Mouse (Mus musculus) thymus, postnatal 25 days (tissue): ENCODE data around the gene Unc45a.

ENCODE experiments used
- DNase-seq: peaks from one replicate; pipeline ENCODE4 v3.0.0; 2022

The Unc45a gene

DNA sequence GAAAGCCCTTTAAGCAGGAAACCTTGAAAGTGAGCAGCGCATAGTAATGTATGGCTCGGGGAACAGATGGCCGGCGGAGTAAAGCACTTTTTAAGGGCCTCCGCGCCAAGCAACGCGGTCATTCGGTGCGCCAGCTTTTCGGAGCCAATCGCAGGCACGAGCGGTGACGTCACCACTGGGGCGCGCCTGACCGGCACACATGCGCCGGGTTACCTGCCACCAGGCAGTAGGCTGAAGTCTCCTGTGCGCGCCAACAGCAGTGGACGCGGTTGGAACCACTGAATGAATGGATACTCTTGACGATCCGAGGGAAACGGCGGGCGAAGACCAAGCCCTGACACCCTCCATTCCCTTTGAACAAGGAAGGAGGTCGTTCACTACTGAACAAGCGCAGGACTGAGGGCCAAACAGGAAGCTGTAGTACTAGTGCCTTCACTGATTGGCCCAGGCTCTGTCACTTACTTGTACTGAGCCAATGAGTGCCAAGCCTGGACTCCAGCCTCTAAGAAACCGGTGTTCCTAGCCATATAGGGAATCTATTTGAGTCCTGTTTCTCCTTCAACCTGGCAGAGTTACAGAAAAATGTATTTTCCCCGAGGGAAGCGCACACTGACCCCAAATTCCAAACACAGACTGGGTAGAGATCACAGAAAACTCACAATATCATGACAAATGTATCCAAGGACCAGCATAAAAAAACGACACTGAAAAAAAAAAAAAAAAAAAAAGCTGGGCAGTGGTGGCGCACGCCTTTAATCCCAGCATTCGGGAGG, 16.6 kb downstream of the Unc45a start, which contains the start of gene Rccd1:
Gene Rccd1, minus strand, starts transcription at position 412 of the 773 bp plus-strand sequence.
- DNase-seq, result peak; percentile 92

GRCm38 (mm10) chr7:80323336-80323735, 17.5 kb downstream of the Unc45a start:
- DNase-seq, result no peak

DNA sequence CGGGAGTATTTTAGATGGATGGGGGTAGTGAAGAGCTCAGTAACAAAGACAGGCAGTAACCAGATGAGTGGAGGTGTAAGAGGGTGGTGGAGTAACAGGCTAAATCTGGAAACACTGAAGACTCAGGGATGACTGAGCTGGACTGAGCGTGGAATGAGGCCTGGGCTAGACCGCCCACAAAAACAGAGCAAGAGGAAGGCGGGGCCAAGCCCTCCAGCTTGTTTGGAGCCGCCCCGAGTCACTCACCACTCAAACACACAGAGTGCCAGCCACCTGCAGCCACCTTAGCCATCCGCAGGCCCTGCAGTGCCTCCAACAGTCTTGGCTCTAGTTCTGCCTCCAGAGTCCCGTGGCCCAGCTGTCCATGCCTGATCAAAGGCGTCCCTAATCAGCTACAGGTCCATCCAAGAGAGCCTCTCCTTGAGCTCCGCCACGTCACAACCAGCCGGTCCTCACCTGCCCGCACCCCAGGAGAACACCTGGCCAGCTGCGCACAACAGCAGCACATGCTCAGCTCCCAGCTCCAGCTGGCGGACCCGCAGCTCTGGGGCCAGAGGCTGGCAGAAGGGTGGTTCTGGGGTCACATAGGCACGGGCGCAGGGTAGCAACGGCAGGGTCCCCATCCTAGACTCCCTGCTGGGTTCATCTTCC, 20.8 kb downstream of the Unc45a start:
- DNase-seq, result no peak

GRCm38 (mm10) chr7:80318670-80319069, 22.1 kb downstream of the Unc45a start:
- no peak for DNase-seq

DNA sequence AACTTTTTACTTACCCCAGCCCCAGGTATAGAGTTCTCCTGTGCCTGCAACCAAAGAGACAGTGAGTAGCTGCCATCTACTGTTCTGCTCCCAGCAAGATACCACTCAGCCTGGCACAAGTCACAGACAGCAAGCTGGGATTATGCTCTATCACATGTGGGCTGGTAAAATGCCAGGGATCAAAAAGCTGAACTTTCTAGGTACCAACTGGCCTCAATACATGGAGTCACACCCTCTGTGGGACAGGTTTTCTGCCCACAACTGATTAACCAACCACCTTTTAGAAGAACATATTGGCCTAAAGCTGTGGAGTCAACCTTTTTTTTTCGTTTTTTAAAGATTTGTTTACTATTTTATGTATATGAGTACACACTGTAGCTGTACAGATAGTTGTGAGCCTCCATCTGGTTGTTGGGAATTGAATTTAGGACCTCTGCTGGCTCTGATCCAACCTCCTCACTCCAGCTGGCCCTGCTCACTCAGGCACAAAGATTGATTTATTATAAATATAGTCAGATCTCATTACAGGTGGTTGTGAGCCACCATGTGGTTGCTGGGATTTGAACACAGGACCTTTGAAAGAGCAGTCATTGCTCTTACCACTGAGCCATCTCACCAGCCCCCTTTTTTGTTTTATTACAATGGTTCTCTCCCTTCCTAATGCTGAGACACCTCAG, 23.2 kb downstream of the Unc45a start:
- DNase-seq, result no peak

DNA sequence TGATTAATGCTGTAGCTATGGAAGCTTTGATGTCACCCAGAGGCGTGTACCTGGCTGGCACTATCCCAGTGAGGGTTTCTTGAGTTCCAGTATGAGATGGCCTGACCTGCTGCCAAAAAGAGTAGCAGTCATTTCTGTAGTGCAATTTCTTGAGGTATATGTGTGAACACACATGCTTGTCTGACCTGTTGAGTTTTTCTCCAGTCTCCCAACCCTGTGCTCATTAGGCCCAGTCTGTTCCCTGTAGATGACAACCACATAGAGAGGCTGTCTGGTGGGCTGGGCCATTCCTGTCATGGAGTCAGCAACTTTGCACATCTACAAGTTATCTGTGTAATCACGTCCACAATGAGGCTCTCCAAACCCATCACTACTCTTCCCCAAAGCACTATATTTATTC, 25.1 kb downstream of the Unc45a start:
- DNase-seq, result no peak

- DNase-seq, result no peak
Observed at GRCm38 (mm10) chr7:80310771-80311170, 30.0 kb downstream of the Unc45a start.

DNA sequence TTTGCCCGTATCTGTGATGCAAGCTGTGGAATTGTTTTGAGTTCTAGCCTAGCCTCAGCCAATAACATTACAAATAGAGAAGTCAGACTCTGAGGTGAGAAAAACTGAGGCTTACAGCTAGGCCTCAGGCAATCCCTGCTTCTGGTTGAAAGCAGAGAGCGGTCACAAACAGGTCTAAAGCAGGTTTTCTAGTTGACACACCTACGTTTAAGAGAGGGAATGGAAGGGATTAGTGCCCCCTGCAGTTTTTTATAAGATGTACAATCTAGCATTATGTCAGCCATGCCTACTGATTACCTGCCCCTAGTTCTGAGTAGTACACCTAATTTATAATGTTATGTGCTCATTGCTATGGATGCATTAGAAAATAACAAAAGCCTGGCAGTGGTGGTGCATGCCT, 33.0 kb downstream of the Unc45a start:
- DNase-seq, result no peak

DNA sequence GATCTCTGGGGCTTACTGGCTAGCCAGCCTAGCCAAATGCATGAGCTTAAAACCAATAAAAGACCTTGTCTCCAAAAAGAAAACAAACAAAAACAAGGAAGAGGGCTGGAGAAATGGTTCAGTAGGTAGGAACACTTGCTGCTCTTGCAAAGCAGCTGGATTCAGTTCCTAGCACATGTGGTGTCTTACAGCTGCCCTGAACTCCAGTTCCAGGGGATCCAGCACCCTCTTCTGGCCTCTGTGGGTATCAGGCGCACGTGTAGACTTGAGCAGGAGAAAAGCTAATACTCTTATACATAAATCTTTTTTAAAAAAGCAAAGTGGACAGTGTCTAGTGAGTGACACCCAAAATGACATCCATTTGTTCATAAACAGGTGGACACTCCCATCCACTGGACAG, 39.3 kb downstream of the Unc45a start:
- DNase-seq, result no peak

DNA sequence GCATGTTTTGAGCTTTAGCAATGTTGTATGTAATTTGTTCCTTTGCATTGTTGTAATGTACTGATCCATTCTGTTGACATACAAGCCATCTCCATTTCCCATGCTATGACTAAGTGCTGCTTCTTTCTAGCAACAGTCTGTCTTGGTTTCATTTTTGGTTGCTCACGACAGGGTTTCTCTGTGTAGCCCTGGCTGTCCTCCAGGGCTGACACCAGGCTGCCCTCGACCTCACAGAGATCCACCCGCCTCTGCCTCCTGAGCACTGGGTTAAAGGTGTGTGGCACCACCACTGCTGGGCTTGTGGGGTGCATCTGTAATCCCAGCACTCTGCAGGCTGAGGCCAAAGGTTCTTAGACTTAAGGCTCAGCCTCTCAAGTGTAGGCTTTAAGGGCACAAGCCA, 41.2 kb downstream of the Unc45a start:
- DNase-seq, result no peak

DNA sequence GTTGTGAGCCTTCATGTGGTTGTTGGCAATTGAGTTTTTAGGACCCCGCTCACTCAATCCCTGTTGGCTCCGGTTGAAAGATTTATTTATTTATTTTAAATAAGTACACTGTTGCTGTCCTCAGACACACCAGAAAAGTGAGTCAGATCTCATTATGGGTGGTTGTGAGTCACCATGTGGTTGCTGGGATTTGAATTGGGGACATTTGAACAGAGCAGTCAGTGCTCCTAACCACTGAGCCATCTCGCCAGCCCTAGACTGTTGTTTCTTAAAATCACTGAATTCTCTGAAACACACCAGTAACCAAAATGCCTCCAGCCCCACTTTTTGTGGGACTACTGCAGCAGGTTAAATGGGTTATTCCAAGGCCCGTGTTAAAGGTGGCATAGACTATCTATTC, 42.1 kb downstream of the Unc45a start:
- no peak for DNase-seq

DNA sequence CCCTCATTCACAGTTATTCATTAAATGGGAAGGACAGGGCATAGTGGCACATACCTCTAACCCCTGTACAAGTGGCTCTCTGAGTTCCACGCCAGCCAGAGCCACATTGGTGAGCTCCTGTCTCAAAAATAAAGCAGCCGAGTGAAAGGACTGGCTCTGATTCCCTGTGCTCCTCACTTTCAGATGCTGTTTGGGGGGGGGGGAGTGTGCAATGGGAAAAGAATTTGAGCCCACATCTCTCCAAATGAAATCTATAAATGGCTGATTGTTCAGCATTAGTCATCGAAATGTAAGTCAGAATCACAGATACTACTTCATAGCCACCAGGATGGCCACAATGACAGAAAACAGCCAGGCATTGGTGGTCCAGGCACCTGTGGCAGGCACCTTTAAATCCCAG, 43.8 kb downstream of the Unc45a start:
- no peak for DNase-seq

- DNase-seq, result no peak
Observed at GRCm38 (mm10) chr7:80296462-80296861, 44.3 kb downstream of the Unc45a start.

- DNase-seq, result peak; percentile 18
Observed at GRCm38 (mm10) chr7:80294764-80295648, 45.8 kb downstream of the Unc45a start.

DNA sequence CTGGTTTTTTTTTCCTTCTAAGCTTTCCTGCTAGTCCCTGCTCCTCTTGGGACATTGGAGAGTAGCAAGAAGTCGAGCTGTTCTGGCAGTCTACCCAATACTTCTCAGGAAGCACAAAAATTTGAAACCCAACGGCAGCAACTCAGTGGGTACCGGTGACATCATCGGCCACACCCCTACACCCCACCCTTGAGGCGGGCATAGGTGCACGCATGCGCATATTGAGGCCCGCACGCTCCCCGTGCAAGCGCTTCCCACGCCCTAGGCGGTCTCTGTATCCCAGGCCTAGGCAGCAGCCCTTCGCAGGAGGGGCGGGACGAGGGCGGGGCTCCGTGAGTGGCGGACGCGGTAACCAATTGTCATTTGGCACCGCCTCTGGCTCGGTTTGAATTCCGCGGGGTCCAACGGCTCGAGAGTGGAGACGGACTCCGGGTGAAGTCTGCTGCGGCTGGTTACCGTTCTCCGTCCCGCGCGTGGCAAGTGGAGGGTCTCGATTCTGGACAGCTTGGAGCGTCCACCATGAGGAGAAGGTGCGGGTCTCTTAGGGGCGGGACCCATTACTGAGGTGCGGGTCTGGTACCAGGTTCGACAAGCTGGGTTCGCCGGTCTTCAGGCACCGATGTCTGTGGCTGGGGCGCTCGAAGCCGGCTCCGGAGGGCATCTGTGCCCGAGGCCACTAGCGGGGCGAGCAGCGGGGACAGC, 46.6 kb downstream of the Unc45a start, which contains the start of gene Prc1:
Gene Prc1, plus strand, starts transcription at position 389 of the 702 bp plus-strand sequence.
- peak; percentile 99 for DNase-seq

DNA sequence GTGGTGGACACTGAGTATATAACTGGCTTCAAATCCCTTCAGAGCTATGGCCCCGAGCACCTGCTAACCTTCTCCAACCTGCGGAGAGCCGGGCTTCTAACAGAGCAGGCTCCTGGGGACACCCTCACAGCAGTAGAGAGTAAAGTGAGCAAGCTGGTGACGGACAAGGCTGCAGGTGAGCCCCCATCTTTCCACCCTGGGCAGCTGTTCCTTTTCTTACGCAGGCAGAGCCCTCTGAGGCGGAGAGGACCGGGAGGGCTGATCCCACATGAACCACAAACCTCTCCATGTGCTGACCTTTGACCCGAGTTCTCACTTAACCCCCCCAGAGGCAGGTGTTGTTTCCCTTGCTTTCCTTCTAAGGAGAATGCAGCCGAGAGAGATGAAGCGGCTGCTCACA, 53.1 kb downstream of the Unc45a start:
- DNase-seq, result peak; percentile 27

GRCm38 (mm10) chr7:80285725-80286124, 55.1 kb downstream of the Unc45a start:
- DNase-seq, result peak; percentile 63

GRCm38 (mm10) chr7:80284391-80284790, 56.4 kb downstream of the Unc45a start:
- no peak for DNase-seq

GRCm38 (mm10) chr7:80283226-80283918, 57.4 kb downstream of the Unc45a start:
- DNase-seq, result no peak

- DNase-seq, result no peak
Observed at GRCm38 (mm10) chr7:80281646-80282045, 59.2 kb downstream of the Unc45a start.

- no peak for DNase-seq
Observed at GRCm38 (mm10) chr7:80280998-80281397, 59.8 kb downstream of the Unc45a start.
